Mouse (Mus musculus): ENCODE measurements around the gene Gpr61.

The Gpr61 gene

DNA sequence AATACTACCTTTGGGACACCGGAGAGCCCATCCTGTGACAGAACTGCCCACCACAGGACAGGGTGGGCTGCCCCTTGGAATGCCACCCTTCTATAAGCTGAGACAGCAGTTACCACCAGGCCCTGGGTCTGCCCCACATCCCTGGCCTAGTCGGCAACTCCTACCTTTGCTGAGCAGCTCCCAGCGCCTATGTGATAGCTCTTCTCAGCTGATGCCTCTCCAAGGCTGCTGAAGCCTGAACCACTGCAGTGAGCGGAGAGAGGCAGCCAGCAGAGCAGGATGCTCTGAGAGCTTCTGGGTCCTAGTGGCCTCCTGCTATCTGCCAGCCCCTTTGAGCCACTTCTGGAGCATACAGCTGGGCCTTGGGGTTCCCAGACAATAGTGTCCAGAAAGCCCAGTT, at the start of gene Gpr61:
Gene Gpr61 (minus strand): TSS at position 227 of the 400 bp plus-strand sequence.
- DNase-seq (ENCODE audit: low spot score in 2 of 2), result peak; percentile 48 to 55

DNA sequence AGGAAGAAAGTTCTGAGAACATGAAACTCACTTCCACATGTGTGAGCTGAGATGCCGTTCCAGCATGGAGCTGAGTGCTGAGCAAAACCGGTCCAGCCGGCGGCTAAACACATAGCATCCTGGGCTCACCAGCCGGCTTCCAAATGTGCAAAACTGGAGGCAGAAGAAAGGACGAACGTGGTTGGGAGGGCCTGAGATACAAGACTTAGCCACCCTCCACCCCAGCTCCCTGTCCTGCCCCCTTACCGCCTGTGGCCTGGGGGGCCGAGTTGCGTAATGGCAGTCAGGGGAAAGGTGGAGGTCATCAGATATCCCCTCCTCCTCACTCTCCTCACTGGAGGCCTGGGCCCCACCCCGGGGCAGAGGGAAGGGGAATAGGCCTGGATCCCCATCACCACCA, 49.8 kb upstream of the Gpr61 start:
- no peak for DNase-seq (ENCODE audit: low spot score in 2 of 2)

DNA sequence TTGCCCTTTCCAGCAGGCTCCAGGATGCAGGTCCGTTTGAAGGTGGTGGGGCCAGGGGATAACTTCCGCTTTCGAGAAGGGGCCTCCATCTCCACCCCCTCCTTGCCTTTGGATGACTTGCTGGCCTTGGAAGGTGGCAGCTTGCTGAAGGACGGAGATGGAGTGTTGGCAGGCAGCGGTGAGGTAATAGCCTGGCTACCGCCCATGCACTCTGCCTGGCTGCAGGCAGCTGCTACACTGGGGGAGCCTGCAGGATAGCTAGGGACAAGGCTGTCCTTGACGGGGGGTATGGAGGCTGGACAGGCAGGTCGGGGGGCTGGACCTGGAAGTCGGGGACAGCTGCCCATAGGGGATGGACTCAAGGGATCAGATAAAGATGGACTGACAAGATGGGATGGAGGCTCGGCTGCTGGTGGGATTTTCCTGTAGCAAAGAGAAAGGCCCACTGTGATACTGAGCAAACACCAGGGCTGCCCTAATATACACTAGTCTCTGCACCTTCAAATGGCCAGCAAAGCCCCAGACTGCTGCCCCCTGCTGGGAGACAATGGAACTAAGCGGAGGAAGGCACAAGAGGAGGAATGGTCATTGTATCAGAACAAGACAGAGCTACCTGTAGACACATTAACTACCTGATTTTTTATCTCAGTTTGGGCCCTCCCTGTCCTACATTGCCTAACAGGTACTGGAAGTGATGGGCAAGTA, 49.1 kb upstream of the Gpr61 start:
- DNase-seq (ENCODE audit: low spot score in 2 of 2), result peak; percentile 74 to 81

DNA sequence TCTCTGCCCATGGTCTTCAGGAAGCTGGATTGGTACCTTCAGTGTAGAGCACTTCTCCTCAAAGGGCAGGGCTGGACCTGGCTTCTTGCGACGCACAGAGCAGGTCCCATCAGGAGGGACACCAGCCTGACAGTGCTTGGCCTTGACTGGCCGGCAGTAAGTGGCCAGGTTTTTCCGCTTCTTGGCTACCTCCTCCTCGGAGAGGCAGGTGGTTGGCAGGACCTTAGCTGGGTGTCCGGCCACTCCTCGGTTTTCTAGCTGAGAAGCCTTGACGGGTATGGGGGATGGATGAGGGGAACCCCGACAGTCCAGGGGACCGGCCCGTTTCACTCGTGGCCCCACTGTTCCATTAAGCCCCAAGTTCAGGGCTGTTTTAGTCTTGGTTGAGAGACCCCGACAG, 48.5 kb upstream of the Gpr61 start:
- DNase-seq (ENCODE audit: low spot score in 2 of 2), result no peak

DNA sequence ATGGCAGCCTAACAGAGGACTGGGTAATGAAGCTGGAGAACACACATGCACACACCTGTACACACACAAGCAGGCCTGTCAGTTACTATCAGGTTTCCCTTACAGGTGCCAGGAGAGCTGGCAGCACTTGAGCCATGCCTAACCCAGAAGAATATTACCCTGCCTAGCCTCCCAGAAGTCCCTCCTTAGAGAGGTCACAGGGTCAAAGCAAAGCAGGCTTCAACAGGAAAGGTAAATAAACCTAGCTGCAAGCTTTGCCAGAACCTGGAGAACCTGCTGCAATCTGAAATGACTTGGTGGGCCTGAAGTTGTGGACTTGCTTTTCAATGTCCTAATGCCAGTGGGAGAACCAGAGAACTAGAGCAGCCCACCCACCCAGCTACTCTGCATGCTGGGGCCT, 47.8 kb upstream of the Gpr61 start:
- DNase-seq (ENCODE audit: low spot score in 2 of 2), result no peak

DNA sequence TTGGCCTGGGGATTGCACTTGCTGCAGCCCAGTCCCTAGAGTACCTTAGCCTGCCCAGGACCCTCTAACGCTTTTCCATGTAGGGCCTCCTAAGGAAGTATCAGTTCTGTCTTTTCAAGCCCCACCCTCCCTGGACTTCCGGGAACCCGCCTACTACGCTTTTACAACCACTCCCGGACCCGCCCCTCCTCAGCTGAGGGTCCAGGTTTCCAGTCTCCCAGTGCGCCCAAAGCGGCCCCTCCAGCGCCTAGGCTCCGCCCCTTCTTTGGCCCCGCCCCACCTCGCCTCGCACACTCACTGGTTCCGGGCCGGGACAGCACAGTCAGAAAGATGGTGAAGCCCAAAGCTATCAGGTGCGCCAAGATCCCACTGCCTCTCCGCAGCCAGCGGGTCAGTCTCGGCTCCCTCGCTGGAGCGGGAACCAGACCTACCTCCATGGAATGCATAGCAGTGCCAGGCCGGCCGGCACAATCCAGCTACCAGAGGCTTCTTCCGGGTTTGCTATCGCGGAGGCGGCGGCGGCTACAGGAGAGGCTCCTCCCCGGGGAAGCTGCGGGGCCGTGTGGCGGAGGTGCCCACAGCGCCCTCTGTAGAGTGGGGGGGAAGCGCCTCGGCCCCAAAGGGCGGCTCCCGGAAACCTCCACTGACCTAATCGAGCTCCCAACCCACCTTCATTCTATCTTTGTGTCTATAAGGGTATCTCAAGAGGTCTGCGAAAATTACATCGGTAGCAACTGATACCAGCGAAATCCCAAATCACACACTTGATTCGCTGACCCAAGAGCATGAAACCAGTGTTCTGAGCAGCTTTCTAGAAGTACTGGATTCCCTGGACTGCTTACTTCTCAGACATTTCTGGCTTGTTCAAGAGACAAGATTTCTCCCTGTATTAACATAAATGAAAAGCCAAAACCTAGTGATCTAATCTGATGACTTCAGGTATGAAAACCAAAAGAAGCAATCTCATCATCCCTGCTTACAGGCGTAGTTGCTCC, 45.9 kb upstream of the Gpr61 start, which contains the start of gene Cyb561d1:
Gene Cyb561d1 (minus strand): TSS at position 884 of the 995 bp plus-strand sequence.
- peak; percentile 80 to 84 for DNase-seq (ENCODE audit: low spot score in 2 of 2)

DNA sequence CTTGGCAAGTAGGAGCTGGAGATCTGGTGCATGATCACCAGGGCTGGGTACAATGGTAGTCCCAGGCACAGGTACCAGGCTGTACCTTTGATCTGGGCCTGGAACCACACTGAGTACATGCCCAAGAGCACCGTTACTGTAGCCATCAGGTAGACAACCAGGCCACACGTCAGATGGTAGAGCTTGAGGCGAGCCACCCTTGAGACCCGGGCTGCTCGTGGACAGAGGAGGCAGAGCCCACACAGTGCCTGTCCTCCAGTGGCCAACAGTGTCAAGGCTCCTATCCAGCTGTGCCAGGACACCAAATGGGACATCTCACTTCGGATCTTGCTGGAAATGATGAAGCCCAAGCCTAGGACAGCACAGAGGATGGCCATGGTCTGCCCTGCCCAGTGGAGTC, 44.5 kb upstream of the Gpr61 start:
- no peak for DNase-seq (ENCODE audit: low spot score in 2 of 2)

DNA sequence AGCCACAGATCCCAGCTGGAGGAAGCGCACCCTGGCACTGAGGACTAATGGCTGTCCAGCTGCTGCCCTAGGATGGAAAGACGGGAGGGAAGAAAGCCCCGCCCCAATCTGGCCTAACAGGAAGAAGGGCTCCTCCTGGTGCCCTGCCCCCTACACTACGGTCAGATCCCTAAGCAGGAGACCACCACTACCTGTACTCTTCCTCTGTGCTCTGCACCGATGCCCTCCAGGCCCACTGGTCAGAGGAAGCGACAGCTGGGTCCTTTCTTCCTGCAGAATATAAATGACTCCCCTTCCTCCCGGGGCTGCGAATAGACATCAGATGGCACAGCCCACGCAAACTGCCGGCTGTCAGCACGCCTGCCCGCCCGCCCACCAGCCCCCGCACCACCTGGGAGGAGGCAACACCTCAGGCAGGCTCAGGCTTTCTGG, 42.4 kb upstream of the Gpr61 start:
- DNase-seq (ENCODE audit: low spot score in 2 of 2), result peak in 1 of 2 experiments; percentile 55

DNA sequence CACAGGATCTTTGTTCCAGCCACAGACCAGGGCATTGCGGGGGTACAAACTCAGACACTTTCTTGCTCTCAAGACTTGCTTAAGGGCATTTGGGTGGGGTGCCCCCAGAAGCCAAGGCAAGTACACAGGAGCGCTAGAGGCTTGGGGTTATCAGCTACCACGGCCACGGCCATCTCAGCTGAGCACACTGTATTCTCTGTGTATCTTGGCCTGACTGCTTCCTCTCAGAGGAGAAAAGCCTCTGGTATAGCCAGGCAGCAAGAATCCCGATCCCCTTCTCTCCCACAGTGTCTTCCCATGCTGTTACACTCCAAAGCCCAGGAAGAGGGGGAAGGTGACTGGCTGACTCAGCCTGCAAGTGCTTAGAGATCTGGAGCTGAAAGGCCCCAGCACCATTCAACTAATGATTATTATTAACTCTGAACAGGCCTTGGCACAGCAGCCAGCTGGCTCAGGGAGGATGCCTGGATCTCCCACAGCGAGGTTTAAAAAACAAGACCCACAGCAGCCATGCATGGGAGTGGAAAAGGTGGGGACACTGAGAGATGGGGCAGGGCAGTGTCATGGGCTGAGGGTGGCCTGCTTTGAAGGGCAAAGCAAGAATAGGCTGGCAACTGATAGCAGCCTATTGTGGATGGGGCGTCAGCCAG, 41.4 kb upstream of the Gpr61 start:
- no peak for DNase-seq (ENCODE audit: low spot score in 2 of 2)

DNA sequence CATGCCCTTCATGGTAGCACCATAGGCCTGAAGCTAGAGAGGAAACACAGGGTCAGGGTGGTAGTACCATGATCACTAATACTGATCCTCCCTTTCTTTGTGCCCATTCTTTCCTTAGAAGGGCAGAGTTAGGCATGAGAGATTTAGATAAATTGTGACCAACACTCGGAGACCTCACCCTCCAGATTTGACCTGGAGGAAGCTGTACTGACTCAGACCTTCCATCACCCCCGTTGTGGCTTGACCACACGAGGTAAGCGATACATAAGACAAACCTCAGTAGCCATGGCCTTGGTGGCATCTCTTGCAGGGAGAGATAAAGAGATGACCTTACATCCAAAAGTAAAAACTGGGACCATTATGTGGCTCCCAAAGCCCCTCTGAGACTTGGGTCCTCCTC, 40.6 kb upstream of the Gpr61 start:
- no peak for DNase-seq (ENCODE audit: low spot score in 2 of 2)

DNA sequence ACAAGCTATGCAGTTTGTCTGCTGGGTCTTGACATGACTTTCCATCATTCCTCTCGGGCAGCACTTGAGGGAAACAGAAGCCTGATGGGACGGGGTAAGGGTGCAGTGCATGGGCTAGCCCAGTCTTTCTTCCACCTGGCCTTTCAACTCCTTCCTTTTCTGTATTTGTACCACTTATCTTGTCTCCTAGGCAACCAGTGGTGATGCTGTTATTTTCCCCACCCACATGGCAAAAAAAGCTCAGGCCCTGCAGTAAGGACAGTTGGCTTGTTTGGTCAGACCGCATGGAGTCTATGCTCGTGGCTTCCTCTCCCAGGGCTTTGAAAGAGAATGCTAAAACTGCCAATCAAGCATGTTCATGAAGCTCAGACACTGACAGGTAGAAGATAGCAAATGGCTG, 39.0 kb upstream of the Gpr61 start:
- no peak for DNase-seq (ENCODE audit: low spot score in 2 of 2)

DNA sequence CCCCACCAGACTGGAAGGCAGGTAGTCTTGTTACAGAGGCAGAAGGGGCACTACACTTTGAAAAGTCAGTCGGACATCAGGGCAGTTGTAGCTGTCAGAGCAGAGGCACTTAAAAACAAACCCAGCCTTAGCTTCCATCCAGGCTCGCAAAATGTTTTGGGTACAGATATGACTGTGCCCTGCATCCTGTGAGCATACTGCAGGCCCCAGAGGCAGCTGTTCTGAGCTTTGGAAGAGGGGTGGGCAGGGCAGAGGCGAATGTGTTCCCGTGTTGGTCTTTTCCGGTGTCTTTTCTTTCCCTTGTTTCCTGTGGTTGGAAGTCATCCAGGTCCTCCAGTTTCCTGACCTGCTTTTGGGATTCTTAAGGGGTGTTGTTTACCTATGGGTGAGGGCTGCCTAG, 35.2 kb upstream of the Gpr61 start:
- no peak for DNase-seq (ENCODE audit: low spot score in 2 of 2)

DNA sequence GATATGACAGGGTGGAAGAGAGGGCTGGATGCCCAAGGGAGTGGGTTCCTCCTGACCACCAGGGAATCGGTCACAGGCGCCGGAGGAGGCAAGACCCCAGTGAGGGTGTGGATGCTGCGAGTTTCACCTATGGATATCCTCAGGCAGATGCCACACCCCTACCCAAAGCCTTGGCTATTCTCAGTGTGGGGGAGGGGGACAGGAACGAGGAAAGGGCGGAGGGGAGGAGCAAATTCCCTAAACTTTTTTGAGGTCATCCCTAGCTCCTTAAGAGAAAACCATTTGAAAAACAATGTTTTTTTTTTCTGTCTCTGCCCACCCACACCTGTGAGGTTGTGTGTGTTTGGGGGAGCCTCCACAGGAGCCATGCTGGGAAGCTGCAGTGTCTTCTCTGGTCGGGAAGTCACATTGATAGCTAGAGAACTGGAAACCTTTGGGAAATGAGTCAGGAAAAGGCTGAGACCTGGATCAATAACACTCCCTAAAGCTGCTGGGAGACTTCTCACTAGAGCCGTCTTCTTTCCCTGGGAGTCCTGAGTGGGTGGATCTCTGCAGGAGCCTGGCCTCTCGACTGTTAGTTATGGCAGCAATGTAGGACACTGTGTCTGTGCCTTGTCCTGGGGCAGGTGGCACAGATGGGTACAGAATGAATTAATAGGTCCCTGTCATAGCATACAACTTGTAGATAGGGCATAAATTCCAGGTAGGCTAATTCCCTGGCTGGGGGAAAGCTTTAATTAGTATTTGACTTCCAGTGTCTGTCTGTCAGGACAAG, 34.2 kb upstream of the Gpr61 start:
- no peak for DNase-seq (ENCODE audit: low spot score in 2 of 2)

DNA sequence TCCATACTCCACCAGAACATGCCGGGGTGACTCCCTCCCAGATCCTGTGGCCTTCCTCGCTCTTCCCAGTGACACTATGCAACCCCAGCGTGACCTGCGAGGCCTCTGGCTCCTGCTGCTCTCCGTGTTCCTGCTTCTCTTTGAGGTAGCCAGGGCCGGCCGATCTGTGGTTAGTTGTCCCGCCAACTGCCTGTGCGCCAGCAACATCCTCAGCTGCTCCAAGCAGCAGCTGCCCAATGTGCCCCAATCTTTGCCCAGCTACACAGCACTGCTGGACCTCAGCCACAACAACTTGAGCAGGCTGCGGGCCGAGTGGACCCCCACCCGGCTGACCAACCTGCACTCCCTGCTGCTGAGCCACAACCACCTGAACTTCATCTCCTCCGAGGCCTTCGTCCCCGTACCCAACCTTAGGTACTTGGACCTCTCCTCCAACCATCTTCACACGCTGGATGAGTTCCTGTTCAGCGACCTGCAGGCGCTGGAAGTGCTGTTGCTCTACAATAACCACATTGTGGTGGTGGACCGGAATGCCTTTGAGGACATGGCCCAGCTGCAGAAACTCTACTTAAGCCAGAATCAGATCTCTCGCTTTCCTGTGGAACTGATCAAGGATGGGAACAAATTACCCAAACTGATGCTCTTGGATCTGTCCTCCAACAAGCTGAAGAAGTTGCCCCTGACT, 32.6 kb upstream of the Gpr61 start:
- DNase-seq (ENCODE audit: low spot score in 2 of 2), result no peak

DNA sequence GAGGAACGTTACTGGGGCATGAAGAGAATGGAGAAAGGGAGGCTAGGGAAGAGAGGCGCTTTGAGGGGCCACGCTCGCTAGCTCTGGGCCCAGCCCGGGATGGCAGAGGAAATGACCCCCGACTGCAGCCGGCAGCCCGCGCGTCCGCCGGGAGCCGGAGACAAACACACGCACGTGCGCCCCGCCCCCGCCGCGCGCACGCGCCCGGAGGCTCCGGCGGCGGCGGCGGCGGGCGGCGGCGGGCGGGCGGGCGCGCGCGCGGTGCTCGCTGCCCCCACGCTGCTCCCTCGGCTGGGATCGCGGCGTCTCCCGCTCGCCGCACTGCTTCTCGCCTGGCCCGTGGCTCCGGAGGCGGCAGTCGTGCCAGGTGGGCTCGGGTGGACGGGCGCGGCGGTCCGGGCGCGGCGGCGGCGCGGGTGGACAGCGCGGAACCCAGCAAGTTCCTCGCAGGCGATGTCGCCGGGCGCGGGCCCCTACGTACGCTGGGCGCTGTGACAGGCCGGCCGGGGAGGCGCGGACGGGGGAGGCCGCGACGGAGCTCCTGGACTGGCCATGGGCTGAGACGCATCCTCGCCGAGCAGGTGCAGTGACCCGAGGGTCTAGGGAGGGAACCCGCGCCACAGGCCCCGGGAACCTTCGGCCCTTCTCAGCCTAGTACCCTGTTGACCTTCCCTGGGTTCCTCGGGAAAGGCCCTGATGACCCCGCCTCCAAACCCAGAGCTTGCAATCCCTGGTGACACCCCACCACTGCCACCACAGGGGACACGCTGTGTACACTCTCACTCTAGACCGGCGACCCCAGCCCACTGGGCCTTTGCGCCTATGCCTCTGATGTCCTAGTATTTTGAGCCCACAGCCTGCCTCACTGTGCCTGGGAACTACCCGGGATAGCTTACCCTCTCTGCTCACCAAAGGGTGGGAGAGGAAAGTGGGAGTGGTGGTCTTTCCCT, 31.7 kb upstream of the Gpr61 start, which contains the start of gene Amigo1:
Gene Amigo1 (plus strand): TSS at position 238 of the 950 bp plus-strand sequence.
- DNase-seq (ENCODE audit: low spot score in 2 of 2), result no peak

DNA sequence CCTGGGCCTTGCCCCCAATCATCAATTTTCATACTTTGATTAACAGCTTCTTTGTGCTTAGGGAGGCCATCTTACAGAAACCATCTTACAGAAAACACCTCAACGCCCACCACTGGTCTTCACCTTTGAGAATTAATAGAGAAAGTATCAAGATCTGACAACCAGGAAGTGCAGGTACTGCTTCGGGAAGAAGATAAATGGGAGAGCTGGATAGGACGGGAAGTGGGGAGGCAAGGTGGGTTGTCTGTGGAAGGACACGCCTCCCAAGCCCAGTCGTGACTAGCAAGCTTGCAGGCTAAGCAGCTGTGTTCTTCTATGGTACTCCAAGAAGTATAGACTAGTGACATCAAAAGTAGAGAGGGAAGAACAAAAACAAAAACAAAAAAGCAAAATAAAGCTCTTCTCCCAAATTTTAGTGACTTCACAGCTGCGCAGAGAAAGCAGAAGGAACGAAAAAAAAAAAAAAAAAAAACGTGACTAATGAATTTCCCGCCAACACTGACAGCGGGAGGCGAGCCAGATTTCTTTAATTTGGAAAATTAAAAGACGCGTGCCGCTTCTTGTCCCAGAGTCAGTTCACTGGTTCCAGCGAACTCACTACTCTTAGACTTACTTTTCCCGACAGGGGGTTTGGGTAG, 30.9 kb upstream of the Gpr61 start:
- no peak for DNase-seq (ENCODE audit: low spot score in 2 of 2)

DNA sequence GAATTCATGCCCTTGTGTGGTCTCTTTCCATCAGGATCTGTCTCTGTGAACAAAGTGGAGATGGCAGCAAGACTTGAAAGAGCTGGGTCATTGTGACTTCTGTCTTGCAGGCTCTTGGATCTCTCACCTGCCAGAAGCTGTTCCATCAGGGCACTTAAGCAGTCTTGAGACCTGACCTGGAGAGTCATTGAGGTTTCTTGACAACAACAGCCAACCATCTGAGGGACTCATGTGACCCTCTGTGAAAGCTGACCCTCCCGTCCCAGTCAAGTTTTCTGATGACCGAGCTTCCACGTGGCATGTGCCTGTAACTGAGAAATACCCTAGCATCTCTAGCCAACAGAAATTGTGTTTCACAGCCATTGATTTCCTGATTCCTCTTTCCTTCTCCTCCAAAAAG, 30.1 kb upstream of the Gpr61 start:
- no peak for DNase-seq (ENCODE audit: low spot score in 2 of 2)

DNA sequence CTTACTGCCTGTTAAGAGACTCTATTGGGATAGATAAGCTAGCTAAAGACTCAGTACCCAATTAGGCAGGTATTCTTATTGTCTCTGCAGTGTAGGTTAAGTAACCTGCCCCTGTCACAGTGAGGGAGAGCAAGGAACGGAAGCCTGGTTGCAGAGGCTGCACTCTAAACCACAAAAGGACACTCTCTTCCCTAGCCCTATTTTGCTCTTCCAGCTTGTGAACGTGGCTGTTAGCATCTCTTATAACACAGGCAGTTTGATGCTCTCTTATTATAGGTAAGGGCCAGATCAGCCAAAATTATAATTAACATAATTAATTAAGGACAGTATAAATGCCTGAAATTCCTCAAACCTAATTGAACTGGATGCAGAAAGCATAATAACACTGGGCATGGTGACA, 25.8 kb upstream of the Gpr61 start:
- DNase-seq (ENCODE audit: low spot score in 2 of 2), result no peak
